Mouse (Mus musculus): ENCODE results near the gene Dmwd. TPM values are rescaled to one million over a fixed set of nuclear protein-coding genes. Genes with fewer than 3 reads are reported as not detected.
A peak's percentile ranks its signal among the peaks of the same experiment; 100 is the strongest.

Dmwd gene
- polyA plus RNA-seq, 1 experiment: 171 TPM

DNA sequence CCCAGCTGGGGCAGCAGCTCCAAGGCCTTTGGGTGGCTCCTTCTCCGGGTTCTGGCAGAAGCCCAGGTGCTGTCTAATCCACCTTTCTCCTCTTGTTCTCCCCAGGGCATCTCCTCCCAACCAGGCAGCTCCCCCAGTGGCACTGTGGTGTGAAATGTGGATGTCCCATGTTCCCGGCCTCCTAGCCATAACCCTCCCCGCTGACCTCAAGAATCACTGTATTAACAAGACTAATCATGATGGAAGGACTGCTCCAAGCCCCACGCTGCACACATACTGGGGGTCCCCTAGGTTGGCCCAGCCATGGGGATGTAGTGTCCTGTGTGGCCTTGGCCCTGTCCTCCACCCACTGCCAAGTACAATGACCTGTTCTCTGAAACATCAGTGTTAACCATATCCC lies 6.1 kb downstream of the Dmwd start:
- peaks cover 3% of the 10 kb centered on the region; the same call in 1 of the 2 replicates for H3K4me1 ChIP-seq (ENCODE audit: control insufficient read depth, insufficient read depth, low read length)
- no peak overlapping the region for H3K27ac ChIP-seq (ENCODE audit: insufficient read depth, low read length)
- no peak overlapping the region for H3K4me3 ChIP-seq (ENCODE audit: insufficient read depth, low read length)
- TF ChIP-seq CTCF (IDR thresholded peaks at IDR 0.05; ENCODE audit: extremely low read depth, insufficient read depth, low read length) (no peak), POLR2A (IDR thresholded peaks at IDR 0.05; ENCODE audit: extremely low read depth, insufficient read depth, low read length) (no peak)

GRCm38 (mm10) chr7:19083096-19083495 lies 7.1 kb downstream of the Dmwd start:
- TF ChIP-seq POLR2A (IDR thresholded peaks at IDR 0.05; ENCODE audit: extremely low read depth, insufficient read depth, low read length): no peak
- no peak for TF ChIP-seq CTCF (IDR thresholded peaks at IDR 0.05; ENCODE audit: extremely low read depth, insufficient read depth, low read length)
- no peak overlapping the region for H3K27ac ChIP-seq (ENCODE audit: insufficient read depth, low read length)
- H3K4me1 ChIP-seq (ENCODE audit: control insufficient read depth, insufficient read depth, low read length): 0 out of 2 replicates have a peak, but pooled peaks cover 2% of the 10 kb centered on the region
- H3K4me3 ChIP-seq (ENCODE audit: insufficient read depth, low read length): no peak overlapping the region

DNA sequence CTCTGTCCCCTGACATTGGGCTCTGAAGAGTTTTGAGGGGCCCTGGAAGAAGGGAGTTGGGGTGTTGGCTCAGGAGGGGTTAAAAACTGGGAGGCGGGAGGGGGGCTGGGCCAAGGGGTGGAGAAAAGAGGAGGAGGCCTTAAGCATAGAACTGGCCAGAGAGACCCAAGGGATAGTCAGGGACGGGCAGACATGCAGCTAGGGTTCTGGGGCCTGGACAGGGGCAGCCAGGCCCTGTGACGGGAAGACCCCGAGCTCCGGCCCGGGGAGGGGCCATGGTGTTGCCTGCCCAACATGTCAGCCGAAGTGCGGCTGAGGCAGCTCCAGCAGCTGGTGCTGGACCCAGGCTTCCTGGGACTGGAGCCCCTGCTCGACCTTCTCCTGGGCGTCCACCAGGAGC lies 7.7 kb downstream of the Dmwd start, which contains the start of gene Dmpk:
Dmpk (plus strand) TSS at position 149 of the 400 bp plus-strand sequence.
- Histone ChIP-seq H3K4me3 (ENCODE audit: insufficient read depth, low read length) (no peak within 1 kb of the TSS), H3K4me1 (ENCODE audit: control insufficient read depth, insufficient read depth, low read length) (0 out of 2 replicates have a peak, but pooled peaks cover 2% of the 10 kb centered on the region), H3K27ac (ENCODE audit: insufficient read depth, low read length) (no peak within 1 kb of the TSS)
- no peak for TF ChIP-seq CTCF (IDR thresholded peaks at IDR 0.05; ENCODE audit: extremely low read depth, insufficient read depth, low read length)
- TF ChIP-seq POLR2A (IDR thresholded peaks at IDR 0.05; ENCODE audit: extremely low read depth, insufficient read depth, low read length): no peak

GRCm38 (mm10) chr7:19084277-19084771 lies 8.3 kb downstream of the Dmwd start:
- Histone ChIP-seq H3K4me1 (ENCODE audit: control insufficient read depth, insufficient read depth, low read length) (0 out of 2 replicates have a peak, but pooled peaks cover 2% of the 10 kb centered on the region), H3K27ac (ENCODE audit: insufficient read depth, low read length) (no peak overlapping the region), H3K4me3 (ENCODE audit: insufficient read depth, low read length) (no peak overlapping the region)
- TF ChIP-seq POLR2A (IDR thresholded peaks at IDR 0.05; ENCODE audit: extremely low read depth, insufficient read depth, low read length): no peak
- TF ChIP-seq CTCF (IDR thresholded peaks at IDR 0.05; ENCODE audit: extremely low read depth, insufficient read depth, low read length): no peak

DNA sequence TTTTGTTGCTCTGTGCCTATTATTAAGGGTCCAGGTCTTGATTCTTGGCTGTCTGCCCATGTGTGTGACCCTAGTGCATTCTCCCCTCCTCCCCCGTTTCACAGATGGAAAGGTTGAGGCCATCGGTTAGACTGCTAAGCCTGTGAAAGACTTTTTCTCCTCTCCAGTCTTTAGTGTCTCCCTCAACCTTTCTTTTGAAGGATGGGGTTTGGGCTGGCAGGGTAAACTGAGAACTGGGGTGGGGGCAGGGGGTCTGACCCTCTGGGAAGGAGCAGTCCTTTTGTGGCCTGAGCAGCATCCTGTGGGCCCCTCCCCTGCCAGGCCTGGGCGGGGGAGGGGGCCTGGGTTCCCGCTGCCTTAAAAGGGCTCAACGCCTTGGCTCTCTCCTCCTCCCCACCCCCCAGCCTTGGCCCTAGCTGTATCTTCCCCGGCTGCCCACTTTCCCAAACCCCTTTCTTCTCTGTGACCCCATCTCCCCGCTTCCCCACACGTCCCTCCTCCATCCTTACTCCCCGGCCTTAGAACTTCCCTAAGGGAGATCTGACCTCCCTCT lies 9.0 kb downstream of the Dmwd start:
- Histone ChIP-seq H3K4me1 (ENCODE audit: control insufficient read depth, insufficient read depth, low read length) (0 out of 2 replicates have a peak, but pooled peaks cover 2% of the 10 kb centered on the region), H3K4me3 (ENCODE audit: insufficient read depth, low read length) (no peak overlapping the region), H3K27ac (ENCODE audit: insufficient read depth, low read length) (no peak overlapping the region)
- no peak for TF ChIP-seq POLR2A (IDR thresholded peaks at IDR 0.05; ENCODE audit: extremely low read depth, insufficient read depth, low read length)
- no peak for TF ChIP-seq CTCF (IDR thresholded peaks at IDR 0.05; ENCODE audit: extremely low read depth, insufficient read depth, low read length)

DNA sequence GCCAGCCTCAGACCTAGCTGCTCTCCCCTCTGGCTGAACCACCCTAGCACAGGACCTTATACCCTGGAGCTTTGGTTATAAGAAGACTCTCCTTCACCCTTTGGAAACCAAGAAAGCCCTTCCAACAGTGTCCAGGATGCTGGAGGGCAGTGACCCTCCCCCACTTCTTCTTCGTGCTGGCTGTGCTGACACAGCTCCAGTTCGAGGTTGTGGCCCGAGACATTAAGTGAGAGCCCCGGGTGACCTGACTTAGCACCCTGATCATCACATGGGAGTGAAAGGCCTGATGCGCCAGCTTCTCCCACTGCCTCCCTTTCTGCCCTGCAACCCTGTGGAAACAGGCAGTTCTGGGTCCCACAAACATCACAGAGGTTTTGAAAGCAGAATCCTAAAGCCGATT lies 9.5 kb downstream of the Dmwd start:
- Histone ChIP-seq H3K4me3 (ENCODE audit: insufficient read depth, low read length) (no peak overlapping the region), H3K4me1 (ENCODE audit: control insufficient read depth, insufficient read depth, low read length) (0 out of 2 replicates have a peak, but pooled peaks cover 2% of the 10 kb centered on the region), H3K27ac (ENCODE audit: insufficient read depth, low read length) (no peak overlapping the region)
- TF ChIP-seq POLR2A (IDR thresholded peaks at IDR 0.05; ENCODE audit: extremely low read depth, insufficient read depth, low read length) (no peak), CTCF (IDR thresholded peaks at IDR 0.05; ENCODE audit: extremely low read depth, insufficient read depth, low read length) (no peak)

- no peak for TF ChIP-seq CTCF (IDR thresholded peaks at IDR 0.05; ENCODE audit: extremely low read depth, insufficient read depth, low read length)
- no peak for TF ChIP-seq POLR2A (IDR thresholded peaks at IDR 0.05; ENCODE audit: extremely low read depth, insufficient read depth, low read length)
- Histone ChIP-seq H3K4me1 (ENCODE audit: control insufficient read depth, insufficient read depth, low read length) (0 out of 2 replicates have a peak, but pooled peaks cover 2% of the 10 kb centered on the region), H3K27ac (ENCODE audit: insufficient read depth, low read length) (no peak overlapping the region), H3K4me3 (ENCODE audit: insufficient read depth, low read length) (no peak overlapping the region)
These were observed 10.0 kb downstream of the Dmwd start for GRCm38 (mm10) chr7:19086042-19086441.

- TF ChIP-seq POLR2A (IDR thresholded peaks at IDR 0.05; ENCODE audit: extremely low read depth, insufficient read depth, low read length) (no peak), CTCF (IDR thresholded peaks at IDR 0.05; ENCODE audit: extremely low read depth, insufficient read depth, low read length) (no peak)
- Histone ChIP-seq H3K4me3 (ENCODE audit: insufficient read depth, low read length) (no peak overlapping the region), H3K4me1 (ENCODE audit: control insufficient read depth, insufficient read depth, low read length) (0 out of 2 replicates have a peak, but pooled peaks cover 2% of the 10 kb centered on the region), H3K27ac (ENCODE audit: insufficient read depth, low read length) (no peak overlapping the region)
These were observed 10.7 kb downstream of the Dmwd start for GRCm38 (mm10) chr7:19086760-19087159.

- Histone ChIP-seq H3K27ac (ENCODE audit: insufficient read depth, low read length) (no peak overlapping the region), H3K4me3 (ENCODE audit: insufficient read depth, low read length) (no peak overlapping the region), H3K4me1 (ENCODE audit: control insufficient read depth, insufficient read depth, low read length) (no peaks in the 10 kb centered on the region)
- TF ChIP-seq CTCF (IDR thresholded peaks at IDR 0.05; ENCODE audit: extremely low read depth, insufficient read depth, low read length): peak; percentile 54
- TF ChIP-seq POLR2A (IDR thresholded peaks at IDR 0.05; ENCODE audit: extremely low read depth, insufficient read depth, low read length): no peak
These were observed 12.8 kb downstream of the Dmwd start for GRCm38 (mm10) chr7:19088813-19089212.

- H3K4me3 ChIP-seq (ENCODE audit: insufficient read depth, low read length): no peak overlapping the region
- no peak overlapping the region for H3K27ac ChIP-seq (ENCODE audit: insufficient read depth, low read length)
- no peaks in the 10 kb centered on the region for H3K4me1 ChIP-seq (ENCODE audit: control insufficient read depth, insufficient read depth, low read length)
- TF ChIP-seq CTCF (IDR thresholded peaks at IDR 0.05; ENCODE audit: extremely low read depth, insufficient read depth, low read length): no peak
- TF ChIP-seq POLR2A (IDR thresholded peaks at IDR 0.05; ENCODE audit: extremely low read depth, insufficient read depth, low read length): no peak
These were observed 15.9 kb downstream of the Dmwd start for GRCm38 (mm10) chr7:19091913-19092312.

Data from cortical plate, adult 2 months (tissue).